Mouse (Mus musculus) erythroblast, embryonic 14.5 days (primary cell): ENCODE measurements around the gene Zrsr2.

Source experiments
- GATA1 ChIP-seq: IDR thresholded peaks from 2 replicates; pipeline ENCODE4 v1.6.1; 2012; ENCODE audit warnings: low read length, inconsistent platforms, mixed read lengths
- TAL1 ChIP-seq: IDR thresholded peaks from 3 replicates; pipeline ENCODE4 v1.6.1; 2012; ENCODE audit warnings: low read length, inconsistent platforms, mixed read lengths

DNA sequence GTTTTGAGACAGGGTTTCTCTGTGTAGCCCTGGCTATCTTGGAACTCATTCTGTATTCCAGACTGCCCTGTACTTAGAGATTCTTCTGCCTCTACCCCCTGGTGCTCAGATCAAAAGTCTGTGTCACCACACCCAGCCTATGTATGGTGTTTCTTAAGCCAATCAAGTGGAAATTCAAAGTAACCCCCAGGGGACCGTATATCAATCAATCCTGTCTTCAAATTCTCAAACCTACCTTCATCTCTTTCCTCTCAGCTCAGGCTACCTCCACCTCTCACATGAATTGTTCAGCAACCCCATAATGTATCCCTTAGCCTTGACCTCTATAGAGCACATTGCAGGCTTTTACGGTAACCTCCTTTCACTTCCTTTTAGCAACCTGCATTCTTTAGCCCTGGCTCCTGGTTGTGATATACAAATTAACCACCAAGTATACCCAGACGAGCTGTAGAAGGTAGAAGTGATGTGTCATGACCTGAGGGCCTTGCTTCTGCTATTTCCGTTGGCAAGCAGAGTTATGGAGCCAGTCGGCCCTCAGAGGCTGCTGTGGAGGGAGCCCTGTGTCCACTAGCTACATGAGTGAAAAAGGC, 58.9 kb downstream of the Zrsr2 start:
- TF ChIP-seq TAL1 (no peak), GATA1 (no peak)
